Mouse (Mus musculus): ENCODE measurements around the gene Clptm1. TPM values are rescaled to one million over a fixed set of nuclear protein-coding genes. Genes with fewer than 3 reads are reported as not detected.
A peak's percentile ranks its signal among the peaks of the same experiment; 100 is the strongest.

The Clptm1 gene
- total and polyA plus RNA-seq, 2 experiments from 2014 or later = 71.5 to 97.9 TPM

DNA sequence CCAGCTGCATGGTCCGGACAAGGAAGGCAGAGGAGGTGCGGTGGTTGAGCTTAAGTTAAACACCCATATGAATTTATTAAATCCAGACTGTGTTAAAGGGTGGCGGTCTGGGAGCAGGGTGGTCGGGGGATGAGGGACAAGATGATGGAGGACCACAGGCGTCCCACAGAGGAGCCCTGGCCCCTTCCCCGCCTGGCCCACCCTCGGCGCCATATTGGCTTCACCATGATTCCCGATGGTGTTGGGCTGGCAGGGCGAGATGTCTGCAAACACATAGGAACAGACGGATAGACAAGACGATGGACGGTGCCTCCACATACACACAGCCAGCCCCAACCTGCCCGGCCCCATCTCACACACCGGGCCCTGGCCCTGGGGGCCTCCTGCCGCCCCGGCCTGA, 31.6 kb downstream of the Clptm1 start:
- Histone ChIP-seq H3K27ac (ENCODE audit: low read depth) (no peak overlapping the region), H3K36me3 (replicated peaks; ENCODE audit: control insufficient read depth, insufficient read depth, low read length) (peaks cover 56% of the 10 kb centered on the region)
- ATAC-seq (ENCODE audit: insufficient read depth, low read depth) = no peak

DNA sequence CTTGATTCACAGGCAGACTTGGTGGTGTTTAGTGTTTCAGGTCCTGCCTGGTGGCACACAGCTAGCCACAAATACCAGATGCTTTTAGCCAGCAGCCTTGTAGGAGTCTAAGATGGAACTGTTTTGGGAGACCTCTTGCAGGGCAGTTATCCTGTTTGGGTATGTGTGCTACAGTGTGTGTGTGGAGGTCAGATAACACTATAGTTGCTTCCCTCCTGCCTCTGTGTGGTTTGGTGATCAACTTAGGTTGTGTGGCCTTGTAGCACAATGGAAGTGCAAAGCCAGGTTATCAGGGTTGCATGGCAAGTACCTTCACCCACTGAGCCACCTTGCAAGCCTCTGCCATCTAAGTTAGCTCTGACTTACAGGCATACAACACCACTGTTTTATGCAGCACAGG, 32.1 kb downstream of the Clptm1 start:
- Histone ChIP-seq H3K9ac (replicated peaks; ENCODE audit: low read depth, low read length) (no peak overlapping the region), H3K4me3 (ENCODE audit: low read depth, low read length) (no peak overlapping the region), H3K27ac (ENCODE audit: low read depth) (no peak overlapping the region), H3K4me2 (ENCODE audit: low read depth, low read length) (no peak overlapping the region), H3K9me3 (replicated peaks; ENCODE audit: control insufficient read depth, low read length) (no peaks in the 10 kb centered on the region), H3K36me3 (replicated peaks; ENCODE audit: control insufficient read depth, insufficient read depth, low read length) (peaks cover 52% of the 10 kb centered on the region), H3K27me3 (ENCODE audit: control insufficient read depth, insufficient read depth, low read length) (no peaks in the 10 kb centered on the region), H3K4me1 (ENCODE audit: control insufficient read depth, insufficient read depth) (peaks cover 14% of the 10 kb centered on the region; the same call in 1 of the 2 replicates)
- TF ChIP-seq CTCF (IDR thresholded peaks at IDR 0.05; ENCODE audit: low read depth) (no peak), EP300 (IDR thresholded peaks at IDR 0.05; ENCODE audit: low read depth) (no peak)
- ATAC-seq (ENCODE audit: insufficient read depth, low read depth) (no peak), DNase-seq (ENCODE audit: low spot score) (no peak)

More for the DNA sequence above, 31.6 kb downstream of the Clptm1 start:
- TF ChIP-seq CTCF (IDR thresholded peaks at IDR 0.05; ENCODE audit: low read depth) (no peak), EP300 (IDR thresholded peaks at IDR 0.05; ENCODE audit: low read depth) (no peak)
- no peak for DNase-seq (ENCODE audit: low spot score)
- 82% methylated on average over 17 of the region's 17 CpGs for WGBS
- H3K9ac ChIP-seq (replicated peaks; ENCODE audit: low read depth, low read length) = no peak overlapping the region
- no peak overlapping the region for H3K4me3 ChIP-seq (ENCODE audit: low read depth, low read length)
- no peaks in the 10 kb centered on the region for H3K27me3 ChIP-seq (ENCODE audit: control insufficient read depth, insufficient read depth, low read length)
- no peak overlapping the region for H3K4me2 ChIP-seq (ENCODE audit: low read depth, low read length)
- peaks cover 14% of the 10 kb centered on the region; the same call in 1 of the 2 replicates for H3K4me1 ChIP-seq (ENCODE audit: control insufficient read depth, insufficient read depth)
- H3K9me3 ChIP-seq (replicated peaks; ENCODE audit: control insufficient read depth, low read length) = no peaks in the 10 kb centered on the region

DNA sequence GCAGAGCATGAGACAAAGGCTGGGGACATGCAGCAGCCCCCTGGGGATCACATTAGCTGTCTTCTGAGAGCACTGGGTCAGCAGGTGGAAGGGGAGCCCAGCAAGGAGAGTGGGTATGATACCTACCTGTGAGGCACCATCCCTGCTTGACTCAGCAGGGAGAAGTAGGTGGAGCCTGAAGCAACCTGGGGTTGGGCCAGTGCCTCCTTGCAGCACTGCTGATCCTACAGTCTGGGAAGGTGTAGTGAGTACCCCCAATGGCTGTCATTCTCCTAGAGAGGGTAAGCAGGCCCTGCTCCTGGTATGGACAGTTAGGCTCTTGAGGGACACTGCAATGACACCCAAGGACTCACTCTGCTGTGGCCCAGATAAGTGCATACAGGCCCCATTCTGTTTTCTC, 32.6 kb downstream of the Clptm1 start:
- no peaks in the 10 kb centered on the region for H3K9me3 ChIP-seq (replicated peaks; ENCODE audit: control insufficient read depth, low read length)
- ATAC-seq (ENCODE audit: insufficient read depth, low read depth) (no peak), DNase-seq (ENCODE audit: low spot score) (no peak)
- TF ChIP-seq CTCF (IDR thresholded peaks at IDR 0.05; ENCODE audit: low read depth) (no peak), EP300 (IDR thresholded peaks at IDR 0.05; ENCODE audit: low read depth) (no peak)
- H3K4me2 ChIP-seq (ENCODE audit: low read depth, low read length) = no peak overlapping the region
- no peak overlapping the region for H3K4me3 ChIP-seq (ENCODE audit: low read depth, low read length)
- H3K27me3 ChIP-seq (ENCODE audit: control insufficient read depth, insufficient read depth, low read length) = no peaks in the 10 kb centered on the region
- H3K9ac ChIP-seq (replicated peaks; ENCODE audit: low read depth, low read length) = no peak overlapping the region
- H3K27ac ChIP-seq (ENCODE audit: low read depth) = no peak overlapping the region
- peaks cover 47% of the 10 kb centered on the region for H3K36me3 ChIP-seq (replicated peaks; ENCODE audit: control insufficient read depth, insufficient read depth, low read length)
- H3K4me1 ChIP-seq (ENCODE audit: control insufficient read depth, insufficient read depth) = peaks cover 14% of the 10 kb centered on the region; the same call in 1 of the 2 replicates

DNA sequence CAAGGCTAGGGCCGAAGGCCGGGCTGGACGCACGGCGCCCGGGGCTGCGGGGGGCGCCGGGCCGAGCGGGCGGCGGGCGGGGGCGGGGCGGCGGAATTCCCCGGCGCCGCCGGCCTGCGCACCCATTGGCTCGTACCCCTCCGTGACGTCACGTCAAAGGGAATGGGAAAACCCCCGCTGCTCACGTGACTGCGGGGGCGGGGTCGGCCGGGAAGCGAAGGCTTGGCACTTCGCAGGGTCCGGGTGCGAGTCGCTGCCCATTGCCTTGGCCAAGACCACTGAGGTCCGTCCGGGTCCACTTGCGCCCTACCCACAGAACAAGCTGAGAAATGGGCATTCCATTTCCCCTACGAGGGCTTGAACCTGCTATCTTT, 35.5 kb downstream of the Clptm1 start, which contains the start of gene Relb:
Relb (minus strand) TSS at position 78 of the 374 bp plus-strand sequence.
- Histone ChIP-seq H3K4me1 (ENCODE audit: control insufficient read depth, insufficient read depth) (0 out of 2 replicates have a peak, but pooled peaks cover 4% of the 10 kb centered on the region), H3K27me3 (ENCODE audit: control insufficient read depth, insufficient read depth, low read length) (no peaks in the 10 kb centered on the region), H3K9me3 (replicated peaks; ENCODE audit: control insufficient read depth, low read length) (no peaks in the 10 kb centered on the region), H3K9ac (replicated peaks; ENCODE audit: low read depth, low read length) (peak within 1 kb of the TSS; percentile 69), H3K36me3 (replicated peaks; ENCODE audit: control insufficient read depth, insufficient read depth, low read length) (peaks cover 24% of the 10 kb centered on the region), H3K4me3 (ENCODE audit: low read depth, low read length) (peak within 1 kb of the TSS; percentile 84), H3K27ac (ENCODE audit: low read depth) (peak within 1 kb of the TSS; percentile 91), H3K4me2 (ENCODE audit: low read depth, low read length) (peak within 1 kb of the TSS; percentile 99)
- 2% methylated on average over 35 of the region's 41 CpGs for WGBS
- no peak for TF ChIP-seq CTCF (IDR thresholded peaks at IDR 0.05; ENCODE audit: low read depth)
- peak; percentile 76 for DNase-seq (ENCODE audit: low spot score)
- ATAC-seq (ENCODE audit: insufficient read depth, low read depth) = peak; percentile 71

DNA sequence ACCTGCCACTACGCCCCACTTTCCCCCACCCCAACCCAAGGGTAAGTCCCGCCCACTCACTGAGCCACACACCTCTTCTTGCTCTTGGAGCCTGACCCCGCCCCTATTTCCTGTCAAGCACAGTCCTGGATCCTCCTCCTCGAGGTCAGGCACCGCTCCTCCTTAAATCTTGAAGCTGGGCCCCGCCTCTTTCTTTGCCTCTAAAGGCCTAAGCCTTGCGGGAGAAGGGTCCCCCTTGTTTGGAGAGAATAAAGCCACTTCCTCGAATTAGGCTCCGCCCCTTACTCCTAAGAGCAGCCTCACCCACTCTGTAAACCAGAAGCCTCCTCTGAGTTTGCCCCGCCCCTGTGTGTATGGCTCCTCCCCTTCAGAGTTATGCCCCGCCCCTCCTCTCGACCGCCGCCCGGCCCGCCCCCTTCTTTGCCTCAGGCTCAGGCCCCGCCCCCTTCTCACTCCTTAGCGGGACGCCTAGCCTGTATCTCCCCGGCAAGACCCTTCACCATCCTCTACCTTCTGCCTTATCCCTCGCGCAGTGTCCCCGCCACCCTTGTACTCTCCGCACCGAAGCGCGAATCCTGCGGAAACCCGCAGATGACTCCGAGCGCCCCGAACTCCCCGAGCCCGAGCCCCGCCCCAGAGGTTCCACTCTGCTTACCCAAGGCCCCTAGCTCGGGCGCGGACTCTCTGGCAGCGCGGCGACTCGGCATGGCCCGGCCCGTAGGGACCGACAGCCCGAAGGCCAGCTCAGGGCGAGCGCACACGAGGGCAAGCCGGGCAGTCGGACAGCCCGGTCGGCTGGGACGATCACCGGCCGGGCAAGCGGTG, 36.1 kb downstream of the Clptm1 start:
- Histone ChIP-seq H3K27me3 (ENCODE audit: control insufficient read depth, insufficient read depth, low read length) (no peaks in the 10 kb centered on the region), H3K4me2 (ENCODE audit: low read depth, low read length) (peak overlapping the region; percentile 99), H3K9ac (replicated peaks; ENCODE audit: low read depth, low read length) (peak overlapping the region; percentile 69), H3K4me3 (ENCODE audit: low read depth, low read length) (peak overlapping the region; percentile 84), H3K27ac (ENCODE audit: low read depth) (peak overlapping the region; percentile 91), H3K36me3 (replicated peaks; ENCODE audit: control insufficient read depth, insufficient read depth, low read length) (peaks cover 18% of the 10 kb centered on the region), H3K9me3 (replicated peaks; ENCODE audit: control insufficient read depth, low read length) (no peaks in the 10 kb centered on the region), H3K4me1 (ENCODE audit: control insufficient read depth, insufficient read depth) (0 out of 2 replicates have a peak, but pooled peaks cover 4% of the 10 kb centered on the region)
- peak; percentile 94 for DNase-seq (ENCODE audit: low spot score)
- no peak for TF ChIP-seq CTCF (IDR thresholded peaks at IDR 0.05; ENCODE audit: low read depth)
- TF ChIP-seq EP300 (IDR thresholded peaks at IDR 0.05; ENCODE audit: low read depth) = no peak
- WGBS = 2% methylated on average over 55 of the region's 57 CpGs
- peak; percentile 86 for ATAC-seq (ENCODE audit: insufficient read depth, low read depth)
